Mouse (Mus musculus) urinary bladder, postnatal 4 days (tissue): ENCODE results near the gene Megf6.

Experiments
- DNase-seq, 2 experiments: peaks; one replicate each; pipeline ENCODE4 v3.0.0; 2021 to 2022; ENCODE audit warnings: low spot score in 2 of 2

The Megf6 gene

GRCm38 (mm10) chr4:154170506-154171150, at the start of gene Megf6:
Gene Megf6 (plus strand): TSS chr4:154170730.
- DNase-seq, result peak; percentile 44 to 75

- no peak for DNase-seq
These were observed 48.7 kb upstream of the Megf6 start for GRCm38 (mm10) chr4:154121800-154122199.

GRCm38 (mm10) chr4:154122374-154122773, 48.2 kb upstream of the Megf6 start:
- DNase-seq, result no peak

GRCm38 (mm10) chr4:154123553-154123952, 47.0 kb upstream of the Megf6 start:
- DNase-seq, result no peak

GRCm38 (mm10) chr4:154125202-154125601, 45.3 kb upstream of the Megf6 start:
- DNase-seq, result no peak

- DNase-seq, result no peak
These were observed 43.3 kb upstream of the Megf6 start for GRCm38 (mm10) chr4:154127273-154127672.

GRCm38 (mm10) chr4:154129950-154130349, 40.6 kb upstream of the Megf6 start:
- DNase-seq, result no peak

- DNase-seq, result no peak
These were observed 38.6 kb upstream of the Megf6 start for GRCm38 (mm10) chr4:154131894-154132293.

- DNase-seq, result no peak
These were observed 35.7 kb upstream of the Megf6 start for GRCm38 (mm10) chr4:154134803-154135202.

- DNase-seq, result no peak
These were observed 33.4 kb upstream of the Megf6 start for GRCm38 (mm10) chr4:154137139-154137538.

GRCm38 (mm10) chr4:154139671-154140181, 30.8 kb upstream of the Megf6 start:
- DNase-seq, result no peak

GRCm38 (mm10) chr4:154140182-154140212, 30.5 kb upstream of the Megf6 start, which contains the start of gene Trp73:
Gene Trp73 (minus strand): TSS chr4:154140208.
- no peak for DNase-seq

GRCm38 (mm10) chr4:154140213-154141008, 30.1 kb upstream of the Megf6 start:
- DNase-seq, result no peak

GRCm38 (mm10) chr4:154141009-154141867, 29.3 kb upstream of the Megf6 start:
- DNase-seq, result no peak

- peak; percentile 83 to 89 for DNase-seq
These were observed 28.1 kb upstream of the Megf6 start, which contains the start of gene Wrap73 for GRCm38 (mm10) chr4:154142211-154143040. Gene Wrap73 (plus strand): TSS chr4:154142372.

- no peak for DNase-seq
These were observed 25.8 kb upstream of the Megf6 start for GRCm38 (mm10) chr4:154144712-154145111.

GRCm38 (mm10) chr4:154146342-154146741, 24.2 kb upstream of the Megf6 start:
- DNase-seq, result no peak

- DNase-seq, result no peak
These were observed 16.4 kb upstream of the Megf6 start for GRCm38 (mm10) chr4:154154104-154154503.

- DNase-seq, result no peak
These were observed 14.5 kb upstream of the Megf6 start for GRCm38 (mm10) chr4:154156050-154156449.

- DNase-seq, result no peak
These were observed 12.4 kb upstream of the Megf6 start for GRCm38 (mm10) chr4:154157970-154158662.

GRCm38 (mm10) chr4:154159002-154159401, 11.5 kb upstream of the Megf6 start:
- DNase-seq, result peak; percentile 70 to 84
